Mouse (Mus musculus) G1E (cell line): ENCODE data around the gene Dda1. TPM values are rescaled to one million over a fixed set of nuclear protein-coding genes. Genes with fewer than 3 reads are reported as not detected.
"Not testable (repeated sequence)": the region's sequence is repeated elsewhere in the genome, so short reads cannot be mapped to it uniquely, and the experiment has no call there.

Experiments used
- ATAC-seq: 2 replicates; pipeline ENCODE4 v1.8.0; 2016; ENCODE audit warnings: mild to moderate bottlenecking; ENCODE audit not compliant: insufficient number of reproducible peaks, poor library complexity, low FRiP score, severe bottlenecking; ENCODE audit errors: extremely low read depth
- DNase-seq: peaks from one replicate; pipeline ENCODE4 v3.0.0; 2012; ENCODE audit warnings: low spot score
- H3K27me3 ChIP-seq: 2 replicates; pipeline ENCODE4 v1.6.1; 2012; ENCODE audit warnings: mild to moderate bottlenecking, low read length, inconsistent platforms; ENCODE audit not compliant: insufficient read depth
- H3K36me3 ChIP-seq: replicated peaks from 2 replicates; pipeline ENCODE3; 2012; ENCODE audit warnings: mild to moderate bottlenecking, inconsistent platforms
- H3K4me1 ChIP-seq: 2 replicates; pipeline ENCODE4 v1.6.1; 2012; ENCODE audit warnings: low read depth, low read length, inconsistent platforms, mixed read lengths; ENCODE audit not compliant: insufficient read depth
- H3K4me3 ChIP-seq: 2 replicates; pipeline ENCODE4 v1.5.1; 2012; ENCODE audit warnings: low read depth, mild to moderate bottlenecking, inconsistent platforms, low read length, moderate library complexity, mixed read lengths
- H3K9me3 ChIP-seq: replicated peaks from 2 replicates; pipeline ENCODE4 v1.6.1; 2012; ENCODE audit warnings: inconsistent platforms
- CTCF ChIP-seq: IDR thresholded peaks from 2 replicates; pipeline ENCODE4 v1.5.1; 2012; ENCODE audit warnings: low read depth, low read length, inconsistent platforms, mixed read lengths
- GATA1 ChIP-seq: IDR thresholded peaks from 2 replicates; pipeline ENCODE4 v1.6.1; 2012; ENCODE audit warnings: borderline replicate concordance, low read length, inconsistent platforms, mixed read lengths
- GATA2 ChIP-seq: IDR thresholded peaks from 2 replicates; pipeline ENCODE4 v1.6.1; 2012; ENCODE audit warnings: low read depth, low read length, inconsistent platforms, borderline replicate concordance
- POLR2AphosphoS5 ChIP-seq: IDR thresholded peaks from 2 replicates; pipeline ENCODE4 v1.6.1; 2012; ENCODE audit warnings: low read depth, low read length, inconsistent platforms; ENCODE audit not compliant: insufficient replicate concordance
- TAL1 ChIP-seq: conservative IDR thresholded peaks from 2 replicates; pipeline ENCODE4 v1.6.1; 2012; ENCODE audit warnings: low read depth, low read length, inconsistent platforms, mixed read lengths
- polyA plus RNA-seq: library from polyadenylated mRNA; stranded (reverse); fragments of >175 nt; gene quantifications from 2 replicates; pipeline ENCODE4 v1.2.3, GENCODE M21; 2012
- total RNA-seq, 2 experiments: library from RNA; stranded (forward) in 1 of 2; stranded (reverse) in 1 of 2; fragments of 200-1000 nt in 1 of 2; fragments of >200 nt in 1 of 2; fragmentation: Nextera tagmentation in 1 of 2; gene quantifications; 2 replicates each; pipeline ENCODE4 v1.2.3; 2014 to 2017

Dda1 gene
- total RNA-seq (2014; fragmentation: Nextera tagmentation) (51.9 and 56.2 TPM in 2 replicates), total RNA-seq (2017) (16.2 and 19.6 TPM in 2 replicates), polyA plus RNA-seq (209 and 288 TPM in 2 replicates)

GRCm38 (mm10) chr8:71468916-71469315 lies at the start of gene Dda1:
Gene Dda1 (plus strand): TSS chr8:71469199.
- TF ChIP-seq CTCF (no peak), TAL1 (no peak), GATA1 (no peak), POLR2AphosphoS5 (no peak), GATA2 (no peak)
- Histone ChIP-seq H3K36me3 (peaks cover 67% of the 10 kb centered on the region), H3K27me3 (no peaks in the 10 kb centered on the region), H3K4me3 (peak within 1 kb of the TSS; percentile 80), H3K9me3 (no peaks in the 10 kb centered on the region), H3K4me1 (peaks cover 67% of the 10 kb centered on the region)
- DNase-seq (peak; percentile 93), ATAC-seq (peak; percentile 81)

DNA sequence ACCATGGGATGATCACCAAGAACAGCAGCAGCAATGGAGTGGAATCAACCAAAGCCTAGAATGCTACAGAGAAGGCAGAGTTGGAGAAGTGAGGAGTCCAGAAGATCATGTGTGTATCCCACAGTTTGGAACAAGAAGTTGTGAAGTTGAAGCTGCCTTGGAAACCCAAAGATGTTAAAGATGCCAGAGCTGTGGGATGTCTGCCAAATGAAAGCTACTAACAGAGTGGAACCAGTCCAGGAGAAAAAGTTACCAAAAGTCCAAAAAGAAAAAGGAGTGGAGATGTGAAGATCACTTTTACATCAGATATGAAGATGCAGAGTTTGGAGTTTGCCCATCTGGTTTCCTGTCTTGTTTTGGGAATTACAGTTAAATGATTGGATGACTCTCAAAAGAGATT lies 46.9 kb upstream of the Dda1 start:
- ATAC-seq (no peak), DNase-seq (no peak)
- no peaks in the 10 kb centered on the region for H3K36me3 ChIP-seq
- peaks cover 3% of the 10 kb centered on the region for H3K9me3 ChIP-seq
- no peaks in the 10 kb centered on the region for H3K4me1 ChIP-seq
- peaks cover 12% of the 10 kb centered on the region for H3K27me3 ChIP-seq
- no peak for TF ChIP-seq TAL1
- TF ChIP-seq GATA1, result no peak
- TF ChIP-seq GATA2, result no peak
- TF ChIP-seq POLR2AphosphoS5, result no peak
- no peak for TF ChIP-seq CTCF
- no peak overlapping the region for H3K4me3 ChIP-seq

- H3K4me3 ChIP-seq, DNase-seq, H3K4me1 ChIP-seq, H3K9me3 ChIP-seq, ATAC-seq, H3K27me3 ChIP-seq, H3K36me3 ChIP-seq: not testable (repeated sequence)
Measured at GRCm38 (mm10) chr8:71432935-71433334, 36.1 kb upstream of the Dda1 start.

- Histone ChIP-seq H3K4me3 (no peak overlapping the region), H3K36me3 (no peaks in the 10 kb centered on the region), H3K9me3 (peaks cover 2% of the 10 kb centered on the region), H3K27me3 (peaks cover 2% of the 10 kb centered on the region; the same call in 1 of the 2 replicates), H3K4me1 (no peaks in the 10 kb centered on the region)
- no peak for DNase-seq
- ATAC-seq, result no peak
- TF ChIP-seq POLR2AphosphoS5 (no peak), TAL1 (no peak), CTCF (no peak), GATA2 (no peak), GATA1 (no peak)
Measured at GRCm38 (mm10) chr8:71437041-71437440, 32.0 kb upstream of the Dda1 start.

GRCm38 (mm10) chr8:71441404-71441803 lies 27.6 kb upstream of the Dda1 start:
- peaks cover 19% of the 10 kb centered on the region for H3K27me3 ChIP-seq
- ATAC-seq (no peak), DNase-seq (no peak)
- H3K36me3 ChIP-seq, result no peaks in the 10 kb centered on the region
- H3K4me1 ChIP-seq, result no peaks in the 10 kb centered on the region
- no peak for TF ChIP-seq GATA2
- TF ChIP-seq TAL1, result no peak
- no peak for TF ChIP-seq CTCF
- no peak for TF ChIP-seq POLR2AphosphoS5
- no peak for TF ChIP-seq GATA1
- no peak overlapping the region for H3K4me3 ChIP-seq
- H3K9me3 ChIP-seq, result no peaks in the 10 kb centered on the region

GRCm38 (mm10) chr8:71445096-71445495 lies 23.9 kb upstream of the Dda1 start:
- H3K4me1 ChIP-seq, result no peaks in the 10 kb centered on the region
- DNase-seq (no peak), ATAC-seq (no peak)
- H3K4me3 ChIP-seq, result no peak overlapping the region
- H3K36me3 ChIP-seq, result no peaks in the 10 kb centered on the region
- peaks cover 25% of the 10 kb centered on the region for H3K27me3 ChIP-seq
- H3K9me3 ChIP-seq, result no peaks in the 10 kb centered on the region
- TF ChIP-seq POLR2AphosphoS5, result no peak

DNA sequence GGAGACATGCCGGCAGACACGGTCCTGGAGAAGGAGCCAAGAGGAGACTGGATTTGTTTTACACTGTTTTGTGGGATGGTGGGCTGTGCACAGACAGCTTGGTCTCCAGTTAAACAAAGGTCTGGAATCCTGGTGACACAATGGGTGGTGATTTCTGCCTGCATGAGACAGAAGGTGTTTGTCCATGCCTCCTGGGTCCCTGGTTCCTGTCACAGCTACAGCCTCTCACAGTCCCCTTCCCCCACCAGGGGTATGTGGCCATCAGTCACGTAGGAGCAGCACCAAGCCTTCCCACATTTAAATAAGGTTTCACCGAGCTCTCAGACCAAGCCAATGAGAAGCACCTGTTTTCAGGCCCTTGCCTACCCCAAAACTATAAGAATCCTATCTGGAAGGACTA lies 17.7 kb upstream of the Dda1 start:
- no peak for ATAC-seq
- Histone ChIP-seq H3K9me3 (no peaks in the 10 kb centered on the region), H3K4me3 (no peak overlapping the region), H3K36me3 (no peaks in the 10 kb centered on the region), H3K27me3 (peaks cover 40% of the 10 kb centered on the region), H3K4me1 (peaks cover 7% of the 10 kb centered on the region)
- DNase-seq, result no peak
- TF ChIP-seq CTCF, result no peak
- TF ChIP-seq GATA1, result no peak
- TF ChIP-seq TAL1, result no peak
- no peak for TF ChIP-seq POLR2AphosphoS5
- TF ChIP-seq GATA2, result no peak
